Mouse (Mus musculus): ENCODE measurements around the gene Lipc. TPM values are rescaled to one million over a fixed set of nuclear protein-coding genes. Genes with fewer than 3 reads are reported as not detected.

Gene Lipc
- polyA plus RNA-seq, 1 experiment, result 1.2 TPM

- 25% methylated on average over 3 of the region's 3 CpGs for WGBS
- DNase-seq (ENCODE audit: low read depth, low spot score), result no peak
These were observed 30.9 kb downstream of the Lipc start for GRCm38 (mm10) chr9:70921132-70921531.

- 92% methylated on average over 3 of the region's 3 CpGs for WGBS
- no peak for DNase-seq (ENCODE audit: low read depth, low spot score)
These were observed 32.8 kb downstream of the Lipc start for GRCm38 (mm10) chr9:70919271-70919670.

DNA sequence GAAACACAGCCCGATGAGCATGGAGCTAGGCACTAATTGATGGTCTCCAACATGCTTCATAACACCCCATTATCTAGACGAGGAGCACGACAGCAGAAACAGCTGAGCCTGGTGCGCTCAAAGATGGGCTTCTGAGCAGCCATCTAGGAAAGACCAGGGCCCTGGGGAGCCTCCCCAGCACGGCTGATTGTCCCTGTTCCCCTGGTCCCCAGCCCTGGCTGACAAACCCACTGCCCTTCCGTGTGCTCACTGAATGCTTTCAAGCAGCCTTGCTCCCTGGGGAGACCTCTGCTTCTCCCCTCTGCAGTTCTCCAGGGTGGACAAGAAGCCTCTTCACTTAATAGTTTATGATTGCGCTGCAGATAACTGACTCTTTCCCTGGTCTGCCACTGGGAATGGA, 35.5 kb downstream of the Lipc start:
- WGBS, result 72% methylated on average over 7 of the region's 7 CpGs
- no peak for DNase-seq (ENCODE audit: low read depth, low spot score)

DNA sequence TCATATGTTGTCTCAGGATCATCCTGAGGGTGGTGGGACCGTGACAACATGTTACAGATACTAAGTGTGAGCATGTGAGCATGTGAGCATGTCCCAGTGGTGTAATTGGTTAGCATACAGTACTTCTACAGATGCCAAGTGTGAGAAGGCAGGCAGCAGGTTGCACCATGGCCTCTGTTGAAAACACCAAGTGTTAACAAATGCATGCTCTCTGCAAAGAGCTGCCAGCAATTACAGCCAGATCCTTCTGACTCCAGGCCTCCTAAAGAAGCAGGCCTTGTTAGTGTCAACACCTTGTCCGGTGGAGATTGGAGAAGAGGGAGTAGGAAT, 36.7 kb downstream of the Lipc start:
- WGBS, result 75% methylated on average over 2 of the region's 2 CpGs
- DNase-seq (ENCODE audit: low read depth, low spot score), result no peak

- 66% methylated on average over 10 of the region's 10 CpGs for WGBS
- no peak for DNase-seq (ENCODE audit: low read depth, low spot score)
These were observed 37.2 kb downstream of the Lipc start for GRCm38 (mm10) chr9:70914659-70915355.

- DNase-seq (ENCODE audit: low read depth, low spot score), result no peak
- 74% methylated on average over 4 of the region's 4 CpGs for WGBS
These were observed 40.9 kb downstream of the Lipc start for GRCm38 (mm10) chr9:70911163-70911562.

DNA sequence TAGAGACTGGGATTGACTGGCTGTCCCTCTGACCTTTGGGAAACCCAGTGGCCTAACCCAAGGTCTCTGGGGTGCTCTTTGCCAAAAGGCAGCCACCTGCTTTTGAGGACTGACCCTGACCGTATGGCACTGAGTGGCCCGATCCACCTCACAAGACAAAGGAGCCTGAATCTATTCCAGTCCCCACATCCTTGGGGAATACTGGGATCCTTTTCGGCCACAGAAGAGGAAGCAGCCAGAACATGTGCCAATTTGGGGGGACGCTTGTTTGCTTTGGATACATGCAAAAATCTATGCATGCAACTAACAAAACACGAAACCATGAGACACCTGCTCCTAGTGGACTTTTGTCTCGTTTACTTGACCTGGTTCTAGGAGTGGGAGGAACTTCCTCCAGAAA, 41.7 kb downstream of the Lipc start:
- no peak for DNase-seq (ENCODE audit: low read depth, low spot score)
- 52% methylated on average over 6 of the region's 6 CpGs for WGBS

- DNase-seq (ENCODE audit: low read depth, low spot score), result no peak
- whole genome bisulfite sequencing, result 87% methylated on average over 11 of the region's 11 CpGs
These were observed 49.0 kb downstream of the Lipc start for GRCm38 (mm10) chr9:70902821-70903730.

DNA sequence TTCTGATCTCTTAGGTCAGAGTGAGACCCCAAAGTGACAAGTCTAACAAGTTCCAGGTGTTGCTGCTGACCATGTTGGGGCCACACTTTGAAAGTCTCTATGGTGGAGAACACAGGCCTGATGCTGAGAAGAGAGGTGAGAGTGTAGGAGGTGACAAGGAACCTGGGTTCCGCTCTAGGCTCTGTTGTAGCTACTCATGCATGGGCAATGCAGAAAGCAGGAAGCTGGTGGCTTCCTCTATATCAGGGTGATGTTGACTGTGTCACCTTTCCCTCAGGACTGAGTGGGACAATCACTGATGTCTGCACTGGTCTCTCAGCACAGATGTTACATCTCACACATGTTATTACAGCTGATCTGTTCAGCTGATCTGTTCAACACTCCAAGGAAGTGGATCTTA, 57.8 kb downstream of the Lipc start:
- 100% methylated on average over 1 of the region's 1 CpGs for WGBS
- DNase-seq (ENCODE audit: low read depth, low spot score), result no peak

- no peak for DNase-seq (ENCODE audit: low read depth, low spot score)
- 29% methylated on average over 3 of the region's 3 CpGs for WGBS
These were observed 58.5 kb downstream of the Lipc start for GRCm38 (mm10) chr9:70893526-70893925.

- no peak for DNase-seq (ENCODE audit: low read depth, low spot score)
- 89% methylated on average over 5 of the region's 5 CpGs for WGBS
These were observed 59.4 kb downstream of the Lipc start for GRCm38 (mm10) chr9:70892627-70893026.

GRCm38 (mm10) chr9:70891431-70892133, 60.4 kb downstream of the Lipc start:
- DNase-seq (ENCODE audit: low read depth, low spot score), result no peak
- WGBS, result 77% methylated on average over 8 of the region's 8 CpGs

DNA sequence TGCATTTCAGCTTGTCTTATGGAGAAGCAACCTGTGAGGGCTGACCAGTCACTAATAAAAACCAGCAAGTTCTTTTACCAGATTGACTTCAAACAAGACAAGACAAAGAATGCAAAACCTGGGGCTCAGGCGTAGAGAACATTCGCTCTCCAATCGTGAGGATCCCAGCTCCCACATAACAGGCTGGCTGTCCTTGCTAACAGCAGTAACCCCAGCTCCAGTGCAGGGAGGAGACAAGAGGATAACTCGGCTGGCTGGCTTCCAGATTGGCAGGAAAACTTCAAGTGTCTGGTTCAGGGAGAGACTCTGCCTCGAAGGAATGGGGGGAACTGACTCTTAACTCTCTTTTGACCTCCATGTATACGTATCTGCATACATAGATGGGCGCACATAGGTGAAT, 61.3 kb downstream of the Lipc start:
- 92% methylated on average over 7 of the region's 7 CpGs for WGBS
- DNase-seq (ENCODE audit: low read depth, low spot score), result no peak

GRCm38 (mm10) chr9:70888969-70889368, 63.1 kb downstream of the Lipc start:
- DNase-seq (ENCODE audit: low read depth, low spot score), result peak; percentile 92
- 23% methylated on average over 4 of the region's 4 CpGs for WGBS

DNA sequence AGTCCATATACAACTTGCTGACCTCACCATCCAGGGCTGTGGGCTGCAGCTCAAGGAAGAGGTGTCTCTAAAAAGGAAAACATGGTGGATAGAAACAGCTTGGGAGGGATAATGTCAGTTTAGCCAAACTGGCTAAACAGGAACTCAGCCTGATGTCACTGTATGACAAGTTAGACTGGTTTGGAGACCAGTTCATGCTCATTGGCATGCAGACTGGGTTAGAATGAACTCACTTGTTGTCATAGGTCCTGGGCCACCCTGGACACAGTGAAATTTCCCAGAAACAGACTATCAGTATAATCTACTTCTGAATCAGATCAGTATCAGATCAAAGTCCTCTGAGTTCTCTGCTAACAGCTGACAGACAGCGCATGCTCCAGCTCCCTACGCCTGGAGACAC, 63.5 kb downstream of the Lipc start:
- DNase-seq (ENCODE audit: low read depth, low spot score), result peak; percentile 57
- 43% methylated on average over 2 of the region's 2 CpGs for WGBS

- WGBS, result 70% methylated on average over 5 of the region's 5 CpGs
- DNase-seq (ENCODE audit: low read depth, low spot score), result no peak
These were observed 70.0 kb downstream of the Lipc start for GRCm38 (mm10) chr9:70881982-70882381.

GRCm38 (mm10) chr9:70878823-70879222, 73.2 kb downstream of the Lipc start:
- DNase-seq (ENCODE audit: low read depth, low spot score), result no peak

DNA sequence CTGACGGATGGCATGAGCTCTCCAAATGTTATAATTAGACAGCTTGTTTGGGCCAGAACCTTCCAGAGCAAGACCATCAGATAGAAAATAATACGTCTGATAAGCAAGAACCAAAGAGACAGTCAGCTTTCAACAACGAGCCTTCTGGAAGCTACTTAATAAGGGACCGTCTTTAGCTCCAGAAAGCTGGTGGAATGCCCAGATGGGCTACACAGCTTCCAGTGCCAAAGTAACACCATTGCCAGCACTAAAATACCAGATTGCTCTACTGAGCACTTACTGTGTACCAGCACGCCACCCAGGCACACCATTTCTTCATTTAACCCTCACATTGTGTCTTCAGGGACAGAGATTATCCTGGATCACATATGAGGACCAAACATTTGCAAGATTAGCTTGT, 73.9 kb downstream of the Lipc start:
- DNase-seq (ENCODE audit: low read depth, low spot score), result no peak
- WGBS, result 89% methylated on average over 5 of the region's 5 CpGs

DNA sequence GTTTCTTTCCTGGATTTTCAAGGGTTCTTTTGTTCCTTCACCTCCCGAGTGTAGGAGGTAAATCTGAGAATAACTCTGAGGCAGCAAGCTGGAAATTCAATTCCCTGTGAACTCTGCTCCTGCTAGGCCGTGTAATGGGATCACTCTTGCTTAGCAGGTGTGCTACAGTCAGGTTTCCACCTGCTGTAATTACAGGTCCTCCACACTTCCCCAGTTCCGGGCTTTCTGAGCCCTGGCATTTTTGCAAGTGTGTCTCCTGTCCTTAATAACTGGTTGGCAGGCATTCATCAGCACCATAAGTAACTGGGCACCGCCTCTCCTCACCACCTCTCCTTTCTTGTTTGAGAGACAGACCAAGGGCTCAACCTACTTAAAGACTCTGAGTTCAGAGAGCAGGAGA, 76.5 kb downstream of the Lipc start:
- 29% methylated on average over 4 of the region's 4 CpGs for WGBS
- DNase-seq (ENCODE audit: low read depth, low spot score), result no peak

DNA sequence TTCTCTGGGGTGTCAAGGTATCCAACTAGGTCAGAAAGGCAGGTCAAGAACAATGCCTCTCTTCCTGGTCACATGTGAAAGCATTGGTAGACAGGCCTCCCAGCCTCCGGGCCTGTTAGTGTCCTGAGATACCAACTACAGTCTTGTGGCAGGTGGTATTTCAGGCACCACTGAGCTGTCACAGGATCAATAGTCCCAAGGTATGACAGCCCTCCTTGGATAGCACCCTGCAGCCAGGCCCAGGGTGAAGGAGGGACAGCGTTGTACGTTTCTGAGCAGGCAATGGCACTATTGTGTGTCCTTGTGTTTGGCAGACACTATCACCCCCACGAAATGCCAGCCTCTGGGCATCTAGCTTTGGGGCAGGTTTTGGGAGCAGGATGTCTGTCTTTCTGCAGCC, 77.0 kb downstream of the Lipc start:
- no peak for DNase-seq (ENCODE audit: low read depth, low spot score)
- 68% methylated on average over 4 of the region's 4 CpGs for WGBS

DNA sequence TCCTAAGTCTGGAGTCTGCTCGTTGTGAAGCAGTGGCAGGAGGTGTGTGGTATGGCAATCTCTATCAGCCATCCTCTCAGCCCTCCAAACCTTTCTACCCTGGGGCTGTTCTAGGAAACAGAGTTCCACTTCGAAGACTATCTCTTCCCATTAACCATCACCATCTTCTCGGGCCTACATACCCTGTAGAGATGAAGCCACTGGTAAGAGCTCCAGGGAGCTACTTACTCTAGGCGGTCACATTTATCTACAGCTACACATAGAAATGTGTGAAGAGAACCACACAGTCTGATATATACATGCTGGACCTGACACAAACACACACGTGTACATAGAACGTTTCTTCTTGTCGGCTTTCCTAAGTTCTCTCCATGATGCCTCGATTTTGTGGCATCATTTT, 79.4 kb downstream of the Lipc start:
- 88% methylated on average over 8 of the region's 8 CpGs for WGBS
- DNase-seq (ENCODE audit: low read depth, low spot score), result no peak

Measured in large intestine, adult 2 months (tissue).